Mouse (Mus musculus) testis, postnatal 10 days (tissue): ENCODE results near the gene Acp2.
A peak's percentile ranks its signal among the peaks of the same experiment; 100 is the strongest.

Source experiments
- DNase-seq: peaks from one replicate; pipeline ENCODE4 v3.0.0; 2021; ENCODE audit warnings: low spot score

The Acp2 gene

DNA sequence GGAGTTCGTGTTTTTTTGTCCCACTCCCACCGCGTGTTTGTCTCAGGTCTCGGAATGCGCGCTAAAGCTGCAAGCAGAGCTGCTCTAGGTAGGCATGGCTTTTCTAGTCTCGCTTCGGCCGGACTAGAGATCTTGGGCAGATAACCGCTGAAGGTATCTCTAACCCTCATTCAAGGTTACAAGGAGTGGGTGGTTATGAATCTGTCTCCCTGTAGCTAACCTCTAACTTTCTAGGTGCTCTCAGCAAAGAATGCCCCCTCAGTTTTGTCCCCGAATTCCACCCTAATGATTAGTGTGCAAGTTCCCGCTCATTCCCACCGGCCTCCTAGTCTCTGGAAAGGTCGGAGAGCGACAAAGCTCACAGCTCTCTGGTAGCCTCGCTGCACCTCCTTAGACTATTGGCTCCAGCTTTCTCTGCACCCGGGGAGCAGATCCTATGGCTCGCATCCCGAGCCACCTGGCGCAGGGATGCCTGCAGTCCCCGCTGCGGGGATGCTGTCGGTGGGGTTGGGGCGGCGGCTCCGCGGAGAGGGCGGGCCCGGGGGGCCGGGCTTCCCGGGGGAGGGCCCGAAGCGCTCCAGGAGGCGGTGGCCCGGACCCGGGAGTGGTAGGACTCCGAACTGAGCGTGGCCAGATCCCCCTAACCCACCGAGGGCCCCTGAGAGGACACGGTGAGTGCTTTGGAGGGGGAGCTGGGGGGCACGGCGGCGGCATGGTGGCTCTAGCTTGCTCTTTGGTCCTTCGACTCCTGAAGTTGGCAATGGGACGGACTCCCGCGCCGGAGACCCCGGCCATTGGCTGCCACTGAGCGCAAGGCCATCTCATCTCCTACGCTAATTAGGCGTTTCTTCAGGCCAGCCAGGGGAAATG, 53.8 kb downstream of the Acp2 start:
- peak; percentile 67 for DNase-seq

DNA sequence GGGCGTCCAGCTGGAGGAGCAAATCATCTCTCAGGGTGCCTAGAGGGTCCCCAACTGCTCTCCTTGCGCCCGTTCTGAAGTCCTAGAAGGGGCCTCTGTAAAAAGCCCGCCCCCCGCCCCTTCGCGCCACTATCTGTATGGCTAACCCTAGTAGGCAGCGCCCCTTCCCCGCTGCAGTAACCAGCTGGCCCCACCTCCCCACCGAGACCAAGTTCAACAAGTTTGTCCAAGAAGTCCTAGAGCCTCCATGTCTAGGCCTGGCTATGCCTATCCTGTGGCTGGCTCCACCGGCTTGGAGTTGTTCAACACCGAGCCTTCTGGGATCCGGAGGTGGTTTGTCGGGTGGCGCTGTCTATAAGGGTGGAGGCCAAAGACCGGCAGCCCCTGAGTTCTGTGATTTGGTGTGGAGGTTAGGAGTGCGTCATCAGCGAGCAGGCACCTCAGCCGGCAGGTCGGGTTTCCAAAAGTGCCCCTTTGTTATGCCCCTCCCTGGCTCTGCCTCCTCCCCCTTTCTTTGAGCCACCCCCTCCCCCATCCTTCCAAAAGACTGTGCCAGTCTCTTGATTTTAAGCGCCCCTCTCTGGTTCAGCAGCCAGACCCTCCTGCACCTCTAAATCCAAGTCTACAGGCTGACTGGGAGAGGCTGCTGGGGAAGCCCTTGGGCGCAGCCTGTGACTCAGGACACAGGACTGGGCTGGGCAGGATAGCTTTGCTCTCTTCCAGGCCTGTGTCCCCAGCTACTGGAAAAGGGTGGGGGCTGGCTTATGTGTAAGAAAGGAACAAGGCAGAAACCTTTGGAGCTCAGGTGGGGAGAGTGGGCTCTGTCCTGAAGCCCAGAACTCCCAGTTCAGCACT, 54.7 kb downstream of the Acp2 start:
- peak; percentile 59 for DNase-seq

DNA sequence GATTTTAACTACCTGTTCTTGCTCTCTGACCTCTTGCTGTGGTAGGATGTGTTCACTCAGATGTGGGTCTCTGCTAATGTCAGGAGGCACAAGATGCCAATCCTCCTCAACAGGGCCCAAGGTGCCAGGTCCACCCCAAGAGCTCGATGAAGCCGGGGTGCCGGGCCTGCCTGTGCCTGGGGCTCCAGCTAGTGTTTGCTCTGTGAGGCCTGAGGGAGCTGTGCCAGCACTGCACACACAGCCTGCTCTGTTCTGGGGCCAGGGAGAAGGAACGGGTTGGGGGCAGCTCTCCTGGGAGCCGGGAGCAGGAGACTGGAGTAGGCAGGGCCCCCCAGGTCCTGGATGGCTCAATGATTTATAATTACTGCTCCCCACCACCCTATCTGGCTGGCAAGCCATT, 55.4 kb downstream of the Acp2 start:
- DNase-seq, result no peak

DNA sequence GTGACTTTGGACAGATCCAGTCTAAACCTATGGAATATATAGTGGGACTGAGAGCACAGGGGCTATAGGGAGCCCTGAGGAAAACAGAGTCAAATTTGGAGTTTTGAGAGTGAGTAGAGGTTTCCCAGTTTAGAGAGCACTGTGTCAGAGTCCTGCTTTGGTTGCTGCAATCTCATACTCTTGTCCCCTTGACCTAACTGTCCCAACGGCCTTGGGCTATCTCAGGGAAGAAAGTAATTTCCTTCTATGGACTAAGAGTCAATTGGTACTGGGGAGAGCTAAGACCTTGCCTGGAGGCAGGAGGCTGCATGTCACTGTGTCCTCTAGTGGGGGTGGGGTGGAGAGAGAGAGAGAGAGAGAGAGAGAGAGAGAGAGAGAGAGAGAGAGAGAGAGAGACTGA, 56.1 kb downstream of the Acp2 start:
- DNase-seq, result no peak

DNA sequence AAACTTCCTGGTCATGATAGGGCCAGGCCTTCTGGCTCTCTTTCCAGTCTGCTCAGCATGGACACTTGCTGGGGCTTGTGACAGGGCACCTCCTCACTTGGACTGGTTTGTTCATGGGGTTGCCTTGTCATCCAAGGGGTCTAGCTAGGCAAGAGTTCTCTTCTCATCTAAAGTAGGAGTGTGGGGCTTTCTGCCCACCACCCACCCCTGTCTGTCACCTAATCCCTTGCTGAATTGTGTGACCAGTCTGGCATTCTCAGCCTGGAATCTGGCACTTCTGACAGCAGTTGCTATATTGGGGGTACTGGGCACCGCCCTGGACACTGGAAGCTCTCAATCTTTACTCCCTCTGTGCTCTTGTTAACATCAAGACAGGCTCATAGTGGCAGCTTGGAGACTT, 56.8 kb downstream of the Acp2 start:
- DNase-seq, result no peak
